Mouse (Mus musculus) adipose tissue, adult 10 weeks (tissue): ENCODE results near the gene Tas2r109. TPM values are rescaled to one million over a fixed set of nuclear protein-coding genes. Genes with fewer than 3 reads are reported as not detected.

Experiments used
- polyA plus RNA-seq: library from polyadenylated mRNA; stranded (reverse); fragments of 350-450 nt; fragmentation: Illumina TruSeq; extraction: RNeasy Lipid Tissue Mini Kit (QIAGEN cat#74804); gene quantifications from one replicate; pipeline ENCODE4 v1.2.3, GENCODE M21; 2014; ENCODE audit warnings: low read depth, low replicate concordance

The Tas2r109 gene
- polyA plus RNA-seq = not detected

DNA sequence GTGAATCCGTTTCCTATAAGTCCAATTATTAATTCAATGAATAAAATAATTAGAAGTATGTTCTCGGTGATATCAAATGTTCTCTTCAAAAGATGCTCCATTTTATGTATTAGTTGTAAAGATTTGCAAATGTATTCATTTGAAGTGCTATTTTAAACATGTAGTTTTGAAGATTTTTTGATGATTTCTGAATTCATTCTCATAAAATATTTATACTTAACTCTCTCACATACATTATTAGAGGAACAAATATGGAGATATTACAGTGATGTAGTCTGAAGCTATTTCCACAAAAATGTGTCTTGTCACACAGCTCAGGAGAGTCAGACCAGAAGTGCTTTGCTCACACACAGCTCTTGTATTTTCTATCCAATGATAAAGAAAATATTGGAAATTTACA, at the start of gene Tas2r109:
TSS of gene Tas2r109 (minus strand) at position 101 of the 400 bp plus-strand sequence.

DNA sequence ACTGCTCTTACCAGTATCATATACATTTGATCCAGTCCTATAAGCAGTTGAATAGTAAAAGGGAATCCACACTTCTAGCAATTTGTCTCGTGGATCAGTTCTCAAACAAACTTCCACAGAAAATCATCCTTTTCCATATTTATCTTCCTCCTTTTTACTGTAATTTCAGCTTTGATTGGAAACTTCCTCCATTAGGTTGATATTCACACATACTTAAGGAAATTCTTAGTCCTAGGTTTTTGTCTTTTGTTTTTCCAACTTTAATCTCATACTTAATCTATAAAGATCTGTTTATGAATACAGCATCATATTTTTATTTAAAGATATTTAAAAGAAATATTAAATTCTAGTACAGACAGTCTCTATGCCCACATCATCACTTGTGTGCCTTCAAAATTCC, 22.9 kb downstream of the Tas2r109 start, which contains the start of gene Tas2r131:
TSS of gene Tas2r131 (minus strand) at position 101 of the 400 bp plus-strand sequence.

DNA sequence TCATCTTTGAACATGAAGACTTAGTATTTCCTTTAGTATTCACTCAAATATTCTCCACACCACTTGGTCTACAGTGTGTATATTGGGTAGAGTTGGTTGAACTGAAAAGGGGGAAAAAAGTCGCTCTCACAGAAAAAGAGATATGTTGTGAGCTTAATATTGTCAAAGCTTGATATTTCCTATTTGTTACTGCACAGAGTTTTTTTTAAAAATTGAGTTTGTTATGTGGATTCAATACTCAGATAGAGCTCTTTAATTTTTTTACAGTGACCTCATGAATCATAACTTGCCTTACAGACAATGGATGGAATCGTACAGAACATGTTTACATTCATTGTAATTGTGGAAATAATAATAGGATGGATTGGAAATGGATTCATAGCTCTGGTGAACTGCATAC, 30.0 kb downstream of the Tas2r109 start, which contains the start of gene Tas2r129:
TSS of gene Tas2r129 (plus strand) at position 301 of the 400 bp plus-strand sequence.

Other genes starting within 250 kb of the Tas2r109 start
- not detected for gene Tas2r115, start 242.9 kb downstream of the Tas2r109 start, polyA plus RNA-seq
- gene Tas2r124, start 226.2 kb downstream of the Tas2r109 start, polyA plus RNA-seq = not detected
- not detected for gene Tas2r102, start 218.8 kb downstream of the Tas2r109 start, polyA plus RNA-seq
- gene Tas2r136, start 202.8 kb downstream of the Tas2r109 start, polyA plus RNA-seq = not detected
- not detected for gene Tas2r117, start 178.1 kb downstream of the Tas2r109 start, polyA plus RNA-seq
- gene Tas2r123, start 133.8 kb downstream of the Tas2r109 start, polyA plus RNA-seq = not detected
- not detected for gene Tas2r116, start 125.5 kb downstream of the Tas2r109 start, polyA plus RNA-seq
- not detected for gene Tas2r110, start 113.0 kb downstream of the Tas2r109 start, polyA plus RNA-seq
- gene Tas2r113, start 88.0 kb downstream of the Tas2r109 start, polyA plus RNA-seq = not detected
- gene Tas2r125, start 71.3 kb downstream of the Tas2r109 start, polyA plus RNA-seq = not detected
- gene Tas2r129, start 29.9 kb downstream of the Tas2r109 start, polyA plus RNA-seq = not detected
- not detected for gene Tas2r131, start 23.0 kb downstream of the Tas2r109 start, polyA plus RNA-seq
- not detected for gene Tas2r103, start 56.1 kb upstream of the Tas2r109 start, polyA plus RNA-seq
- gene Tas2r140, start 74.9 kb upstream of the Tas2r109 start, polyA plus RNA-seq = not detected
- gene Smim10l1, start 123.9 kb upstream of the Tas2r109 start, polyA plus RNA-seq = 58.9 TPM